Mouse (Mus musculus) heart, embryonic 15.5 days (tissue): ENCODE results near the gene Cops6. TPM values are rescaled to one million over a fixed set of nuclear protein-coding genes. Genes with fewer than 3 reads are reported as not detected.

Experiments
- ATAC-seq: fragments of 200-750 bp; cut with Nextera tagmentation; replicated peaks from 2 replicates; pipeline ENCODE4 v1.8.0; 2017; ENCODE audit warnings: low read depth, moderate TSS enrichment; ENCODE audit not compliant: insufficient number of reproducible peaks, insufficient read depth, low FRiP score
- H3K27ac ChIP-seq: fragments of 300-500 bp; sonication (generic); 2 replicates; pipeline ENCODE4 v1.5.1; 2015; ENCODE audit warnings: mild to moderate bottlenecking, inconsistent platforms
- H3K27me3 ChIP-seq: fragments of 300-500 bp; sonication (generic); 2 replicates; pipeline ENCODE4 v1.6.1; 2015; ENCODE audit warnings: inconsistent platforms
- H3K36me3 ChIP-seq: fragments of 300-500 bp; sonication (generic); 2 replicates; pipeline ENCODE4 v1.6.1; 2015; ENCODE audit warnings: mild to moderate bottlenecking, inconsistent platforms
- H3K4me1 ChIP-seq: fragments of 300-500 bp; sonication (generic); replicated peaks from 2 replicates; pipeline ENCODE4 v1.6.1; 2015; ENCODE audit warnings: inconsistent platforms
- H3K4me2 ChIP-seq: fragments of 300-500 bp; sonication (generic); 2 replicates; pipeline ENCODE4 v1.6.1; 2015; ENCODE audit warnings: inconsistent platforms, mild to moderate bottlenecking, moderate library complexity
- H3K4me3 ChIP-seq: fragments of 300-500 bp; sonication (generic); 2 replicates; pipeline ENCODE4 v1.5.1; 2015; ENCODE audit warnings: mild to moderate bottlenecking, inconsistent platforms
- H3K9ac ChIP-seq: fragments of 300-500 bp; sonication (generic); 2 replicates; pipeline ENCODE4 v1.6.1; 2015; ENCODE audit warnings: mild to moderate bottlenecking, inconsistent platforms
- H3K9me3 ChIP-seq: fragments of 300-500 bp; sonication (generic); replicated peaks from 2 replicates; pipeline ENCODE4 v1.6.1; 2016; ENCODE audit warnings: inconsistent platforms
- WGBS: fragments of 180-500 bp; shearing (Covaris S2); methylation state at CpG from one replicate; pipeline ENCODE4 v1.1.7; 2015; ENCODE audit warnings: mixed read lengths; 5-methylcytosine and 5-hydroxymethylcytosine counted together
- polyA plus RNA-seq: library from polyadenylated mRNA; unstranded; fragments of >200 nt; fragmentation: Nextera tagmentation; extraction: Ambion mirVana; gene quantifications from 2 replicates; pipeline ENCODE4 v1.2.1, GENCODE M21; 2015

Gene Cops6
- polyA plus RNA-seq, 1 experiment from 2014 or later: 231 TPM

- H3K9ac ChIP-seq: peak overlapping the region; percentile 85; the same call in 1 of the 2 replicates
- peaks cover 25% of the 10 kb centered on the region for H3K36me3 ChIP-seq
- WGBS: 64% methylated on average over 7 of the region's 7 CpGs
- H3K4me1 ChIP-seq: peaks cover 12% of the 10 kb centered on the region
- no peaks in the 10 kb centered on the region for H3K27me3 ChIP-seq
- H3K9me3 ChIP-seq: no peaks in the 10 kb centered on the region
- H3K27ac ChIP-seq: peak overlapping the region; percentile 60
- no peak for ATAC-seq
- peak overlapping the region; percentile 77 for H3K4me2 ChIP-seq
- H3K4me3 ChIP-seq: peak overlapping the region; percentile 86
Measured at GRCm38 (mm10) chr5:138160224-138160762, 578 bp upstream of the Cops6 start.

DNA sequence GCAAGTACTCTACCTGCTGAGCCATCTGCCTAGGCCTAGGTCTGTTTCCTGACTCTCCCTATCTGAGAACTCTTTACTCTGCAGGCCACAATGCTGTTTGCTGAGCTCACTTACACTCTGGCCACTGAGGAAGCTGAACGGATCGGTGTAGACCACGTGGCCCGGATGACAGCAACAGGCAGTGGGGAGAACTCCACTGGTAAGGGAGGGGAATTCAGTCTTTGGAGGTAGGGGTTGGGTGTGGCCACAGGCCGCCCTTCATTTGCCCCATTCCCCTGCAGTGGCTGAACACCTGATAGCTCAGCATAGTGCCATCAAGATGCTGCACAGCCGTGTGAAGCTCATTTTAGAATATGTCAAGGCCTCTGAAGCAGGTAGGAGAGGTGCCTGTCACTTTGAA, 2.2 kb downstream of the Cops6 start:
- Histone ChIP-seq H3K4me2 (no peak overlapping the region), H3K9ac (no peak overlapping the region), H3K9me3 (no peaks in the 10 kb centered on the region), H3K36me3 (peaks cover 52% of the 10 kb centered on the region), H3K4me3 (no peak overlapping the region), H3K27ac (no peak overlapping the region), H3K27me3 (no peaks in the 10 kb centered on the region), H3K4me1 (peaks cover 10% of the 10 kb centered on the region)
- 73% methylated on average over 6 of the region's 6 CpGs for WGBS
- ATAC-seq: no peak

- 73% methylated on average over 10 of the region's 10 CpGs for WGBS
- H3K27ac ChIP-seq: no peak overlapping the region
- H3K4me1 ChIP-seq: peaks cover 10% of the 10 kb centered on the region
- H3K9me3 ChIP-seq: no peaks in the 10 kb centered on the region
- peaks cover 58% of the 10 kb centered on the region for H3K36me3 ChIP-seq
- no peak overlapping the region; the same call in 1 of the 2 replicates for H3K9ac ChIP-seq
- no peaks in the 10 kb centered on the region for H3K27me3 ChIP-seq
- ATAC-seq: no peak
- no peak overlapping the region for H3K4me2 ChIP-seq
- H3K4me3 ChIP-seq: no peak overlapping the region
Measured at GRCm38 (mm10) chr5:138163610-138164009, 2.7 kb downstream of the Cops6 start.

- Histone ChIP-seq H3K27ac (no peak overlapping the region), H3K36me3 (peaks cover 69% of the 10 kb centered on the region), H3K27me3 (no peaks in the 10 kb centered on the region), H3K9ac (no peak overlapping the region), H3K4me3 (no peak overlapping the region), H3K4me1 (peaks cover 16% of the 10 kb centered on the region), H3K9me3 (no peaks in the 10 kb centered on the region), H3K4me2 (no peak overlapping the region)
- 72% methylated on average over 8 of the region's 8 CpGs for WGBS
- no peak for ATAC-seq
Measured at GRCm38 (mm10) chr5:138165594-138165993, 4.7 kb downstream of the Cops6 start.

DNA sequence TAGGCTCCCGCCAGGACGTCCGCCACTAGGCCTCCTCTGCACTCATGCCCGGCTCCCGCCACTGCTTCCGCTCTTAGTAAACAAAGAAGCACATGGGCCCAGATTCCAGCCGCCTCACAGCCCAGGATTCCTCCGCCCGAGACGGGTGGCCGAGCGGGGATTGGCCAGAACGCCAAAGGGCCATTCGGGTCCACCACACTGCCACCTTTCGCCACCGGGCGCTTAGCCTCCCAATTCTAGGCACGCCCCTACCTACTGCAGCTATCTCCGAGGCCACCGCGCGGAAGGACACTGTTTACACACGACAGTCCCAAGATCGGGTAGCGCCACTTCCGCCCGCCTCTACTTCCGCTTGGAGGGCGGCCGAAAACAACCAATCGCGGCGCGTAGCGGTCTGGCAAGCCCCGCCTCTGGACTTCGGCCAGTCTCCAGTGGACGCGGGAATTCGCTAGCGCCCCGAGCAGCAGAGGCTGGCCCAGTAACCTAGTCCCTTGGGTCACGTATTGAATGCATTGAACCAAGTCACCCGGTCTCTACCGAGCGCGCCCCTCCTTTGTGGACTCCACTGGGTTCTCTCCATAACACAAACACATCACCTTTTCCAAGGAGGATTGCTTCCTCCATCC, 10.2 kb downstream of the Cops6 start:
- under 1% methylated on average over 47 of the region's 47 CpGs for WGBS
- Histone ChIP-seq H3K36me3 (peaks cover 57% of the 10 kb centered on the region), H3K4me1 (peaks cover 18% of the 10 kb centered on the region), H3K27me3 (no peaks in the 10 kb centered on the region), H3K9me3 (no peaks in the 10 kb centered on the region), H3K27ac (peak overlapping the region; percentile 92), H3K4me2 (peak overlapping the region; percentile 88), H3K4me3 (peak overlapping the region; percentile 66), H3K9ac (peak overlapping the region; percentile 65)
- peak; percentile 86 for ATAC-seq

DNA sequence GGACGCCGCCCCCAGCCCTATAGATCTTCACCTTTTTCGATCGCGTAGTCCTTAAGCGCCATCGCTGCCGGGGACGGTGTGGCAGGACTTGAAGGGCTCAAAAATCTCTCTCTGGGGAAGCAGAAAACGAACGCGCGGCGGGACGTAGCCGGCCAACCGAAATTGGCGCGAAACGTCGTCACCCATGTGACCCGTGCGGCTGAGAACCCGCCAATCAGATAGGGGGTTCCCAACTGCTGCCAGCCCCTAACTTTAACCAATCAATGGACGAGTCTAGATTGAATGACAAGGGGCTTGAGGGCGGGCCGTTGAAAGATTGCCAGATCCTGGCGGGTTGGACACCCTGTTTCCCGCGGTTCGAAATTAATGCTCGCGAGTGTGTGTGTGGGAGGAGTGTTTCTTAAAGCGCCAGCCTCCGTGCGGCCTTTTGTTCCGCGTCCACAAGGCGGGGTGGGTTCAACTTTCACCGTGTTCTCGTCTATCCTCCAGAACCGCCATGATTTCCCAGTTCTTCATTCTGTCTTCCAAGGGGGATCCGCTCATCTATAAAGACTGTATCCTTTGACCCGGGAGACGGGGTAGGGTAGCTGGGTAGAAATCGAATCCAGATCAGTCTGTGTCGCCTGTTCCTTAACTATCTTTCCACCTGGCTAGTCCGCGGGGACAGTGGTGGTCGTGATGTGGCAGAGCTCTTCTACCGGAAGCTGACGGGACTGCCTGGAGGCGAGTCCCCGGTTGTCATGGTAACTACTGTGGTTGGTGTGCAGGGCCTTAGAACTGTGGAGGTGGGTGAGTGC, 11.0 kb downstream of the Cops6 start, which contains the start of the genes Ap4m1 and Mcm7:
Gene Ap4m1 (plus strand): TSS at position 308 of the 797 bp plus-strand sequence.
Gene Mcm7 (minus strand): TSS at position 728 of the 797 bp plus-strand sequence.
- Histone ChIP-seq H3K4me1 (peaks cover 18% of the 10 kb centered on the region), H3K36me3 (peaks cover 55% of the 10 kb centered on the region), H3K9me3 (no peaks in the 10 kb centered on the region), H3K4me3 (peak within 1 kb of the TSS; percentile 66), H3K9ac (peak within 1 kb of the TSS; percentile 65), H3K27me3 (no peaks in the 10 kb centered on the region), H3K27ac (peak within 1 kb of the TSS; percentile 92), H3K4me2 (peak within 1 kb of the TSS; percentile 88)
- under 1% methylated on average over 54 of the region's 54 CpGs for WGBS
- peak; percentile 92 for ATAC-seq

DNA sequence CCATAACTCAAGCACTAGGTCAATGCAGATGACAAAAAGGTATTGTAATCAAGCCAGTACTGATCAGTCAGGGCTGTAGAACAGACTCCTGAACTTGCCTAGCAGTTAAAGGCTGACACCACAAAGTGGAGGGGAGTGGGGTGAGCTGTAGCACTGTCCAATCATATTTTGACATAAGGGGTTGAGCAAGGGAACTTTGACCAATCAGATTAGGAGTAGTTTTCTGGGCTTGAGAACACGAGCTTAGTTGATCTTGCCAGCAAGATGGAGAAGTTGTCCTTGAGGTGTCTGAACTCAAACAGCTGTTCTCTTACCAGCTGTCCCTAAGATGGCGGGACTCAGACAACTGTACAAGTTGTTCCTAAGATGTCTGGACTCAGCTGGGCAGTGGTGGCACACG, 12.3 kb downstream of the Cops6 start:
- no peaks in the 10 kb centered on the region for H3K9me3 ChIP-seq
- H3K9ac ChIP-seq: no peak overlapping the region

GRCm38 (mm10) chr5:138186950-138187638, 26.2 kb downstream of the Cops6 start, which contains the start of the genes Taf6 and Cnpy4:
Gene Taf6, minus strand, starts transcription at chr5:138187451.
Gene Cnpy4, plus strand, starts transcription at chr5:138187485.
- H3K4me2 ChIP-seq: peak within 1 kb of the TSS; percentile 78
- peaks cover 21% of the 10 kb centered on the region for H3K36me3 ChIP-seq
- ATAC-seq: peak; percentile 87
- no peaks in the 10 kb centered on the region for H3K9me3 ChIP-seq
- H3K4me3 ChIP-seq: peak within 1 kb of the TSS; percentile 85
- WGBS: under 1% methylated on average over 31 of the region's 31 CpGs
- peak within 1 kb of the TSS; percentile 83 for H3K9ac ChIP-seq
- peaks cover 15% of the 10 kb centered on the region for H3K4me1 ChIP-seq
- peak within 1 kb of the TSS; percentile 79 for H3K27ac ChIP-seq
- H3K27me3 ChIP-seq: no peaks in the 10 kb centered on the region

More for the DNA sequence above, 12.3 kb downstream of the Cops6 start:
- H3K4me3 ChIP-seq: no peak overlapping the region
- H3K4me2 ChIP-seq: peak overlapping the region; percentile 88; the same call in 1 of the 2 replicates
- no peak overlapping the region for H3K27ac ChIP-seq
- 81% methylated on average over 3 of the region's 3 CpGs for WGBS
- ATAC-seq: no peak
- peaks cover 18% of the 10 kb centered on the region for H3K4me1 ChIP-seq
- H3K27me3 ChIP-seq: no peaks in the 10 kb centered on the region
- peaks cover 55% of the 10 kb centered on the region for H3K36me3 ChIP-seq

- peaks cover 17% of the 10 kb centered on the region for H3K36me3 ChIP-seq
- H3K4me3 ChIP-seq: peak overlapping the region; percentile 85
- under 1% methylated on average over 10 of the region's 10 CpGs for WGBS
- no peaks in the 10 kb centered on the region for H3K27me3 ChIP-seq
- peak overlapping the region; percentile 79 for H3K27ac ChIP-seq
- peak overlapping the region; percentile 78 for H3K4me2 ChIP-seq
- peak overlapping the region; percentile 82 for H3K9ac ChIP-seq
- H3K9me3 ChIP-seq: no peaks in the 10 kb centered on the region
- ATAC-seq: peak; percentile 80
- H3K4me1 ChIP-seq: peaks cover 15% of the 10 kb centered on the region
Measured at GRCm38 (mm10) chr5:138187661-138188306, 26.9 kb downstream of the Cops6 start.
